Mouse (Mus musculus) liver, adult 2 months (tissue): ENCODE measurements around the gene Ifitm10.
A peak's percentile ranks its signal among the peaks of the same experiment; 100 is the strongest.

Experiments
- CTCF ChIP-seq: fragments of 200-500 bp; IDR thresholded peaks from 2 replicates; pipeline ENCODE4 v1.5.1; 2011; ENCODE audit warnings: low read depth, low read length, control low read depth
- POLR2A ChIP-seq: fragments of 200-500 bp; IDR thresholded peaks from 2 replicates; pipeline ENCODE4 v1.6.1; 2011; ENCODE audit warnings: low read length, control low read depth; ENCODE audit not compliant: insufficient read depth; ENCODE audit errors: extremely low read depth

GRCm38 (mm10) chr7:142284615-142285080, 88.9 kb downstream of the Ifitm10 start:
- peak; percentile 59 for TF ChIP-seq CTCF
- no peak for TF ChIP-seq POLR2A
